Mouse (Mus musculus) lung, embryonic 16.5 days (tissue): ENCODE results near the gene Fam193b. TPM values are rescaled to one million over a fixed set of nuclear protein-coding genes. Genes with fewer than 3 reads are reported as not detected.
A peak's percentile ranks its signal among the peaks of the same experiment; 100 is the strongest.

Source experiments
- ATAC-seq: fragments of 200-750 bp; cut with Nextera tagmentation; 2 replicates; pipeline ENCODE4 v1.8.0; 2017; ENCODE audit warnings: low read depth, mild to moderate bottlenecking, moderate library complexity
- H3K27ac ChIP-seq: fragments of 300-500 bp; sonication (generic); 2 replicates; pipeline ENCODE4 v1.5.1; 2014; ENCODE audit warnings: mild to moderate bottlenecking, control low read depth, low read length
- H3K27me3 ChIP-seq: fragments of 300-500 bp; sonication (generic); 2 replicates; pipeline ENCODE4 v1.6.1; 2014; ENCODE audit warnings: low read depth, low read length, mixed read lengths; ENCODE audit not compliant: control insufficient read depth, insufficient read depth
- H3K36me3 ChIP-seq: fragments of 300-500 bp; sonication (generic); 2 replicates; pipeline ENCODE4 v1.6.1; 2014; ENCODE audit warnings: low read length; ENCODE audit not compliant: control insufficient read depth, insufficient read depth
- H3K4me1 ChIP-seq: fragments of 300-500 bp; sonication (generic); replicated peaks from 2 replicates; pipeline ENCODE4 v1.6.1; 2014; ENCODE audit warnings: low read length, mixed read lengths; ENCODE audit not compliant: control insufficient read depth, insufficient read depth
- H3K4me2 ChIP-seq: fragments of 300-500 bp; sonication (generic); 2 replicates; pipeline ENCODE4 v1.6.1; 2014; ENCODE audit warnings: low read depth, low read length, control low read depth
- H3K4me3 ChIP-seq: fragments of 300-500 bp; sonication (generic); 2 replicates; pipeline ENCODE4 v1.5.1; 2014; ENCODE audit warnings: mild to moderate bottlenecking, low read length, control low read depth
- H3K9ac ChIP-seq: fragments of 300-500 bp; sonication (generic); 2 replicates; pipeline ENCODE4 v1.6.1; 2014; ENCODE audit warnings: low read length, control low read depth
- H3K9me3 ChIP-seq: fragments of 300-500 bp; sonication (generic); 2 replicates; pipeline ENCODE4 v1.6.1; 2016; ENCODE audit warnings: low read length; ENCODE audit not compliant: control insufficient read depth
- WGBS: fragments of 180-500 bp; shearing (Covaris S2); extraction: QIAGEN DNeasy Blood & Tissue Kit; methylation state at CpG from one replicate; pipeline ENCODE4 v1.1.7; 2014; 5-methylcytosine and 5-hydroxymethylcytosine counted together
- polyA plus RNA-seq: library from polyadenylated mRNA; unstranded; fragments of >200 nt; fragmentation: Nextera tagmentation; extraction: Ambion mirVana; gene quantifications from 2 replicates; pipeline ENCODE4 v1.2.1, GENCODE M21; 2015

Gene Fam193b
- polyA plus RNA-seq = 34.0 and 36.4 TPM in 2 replicates

DNA sequence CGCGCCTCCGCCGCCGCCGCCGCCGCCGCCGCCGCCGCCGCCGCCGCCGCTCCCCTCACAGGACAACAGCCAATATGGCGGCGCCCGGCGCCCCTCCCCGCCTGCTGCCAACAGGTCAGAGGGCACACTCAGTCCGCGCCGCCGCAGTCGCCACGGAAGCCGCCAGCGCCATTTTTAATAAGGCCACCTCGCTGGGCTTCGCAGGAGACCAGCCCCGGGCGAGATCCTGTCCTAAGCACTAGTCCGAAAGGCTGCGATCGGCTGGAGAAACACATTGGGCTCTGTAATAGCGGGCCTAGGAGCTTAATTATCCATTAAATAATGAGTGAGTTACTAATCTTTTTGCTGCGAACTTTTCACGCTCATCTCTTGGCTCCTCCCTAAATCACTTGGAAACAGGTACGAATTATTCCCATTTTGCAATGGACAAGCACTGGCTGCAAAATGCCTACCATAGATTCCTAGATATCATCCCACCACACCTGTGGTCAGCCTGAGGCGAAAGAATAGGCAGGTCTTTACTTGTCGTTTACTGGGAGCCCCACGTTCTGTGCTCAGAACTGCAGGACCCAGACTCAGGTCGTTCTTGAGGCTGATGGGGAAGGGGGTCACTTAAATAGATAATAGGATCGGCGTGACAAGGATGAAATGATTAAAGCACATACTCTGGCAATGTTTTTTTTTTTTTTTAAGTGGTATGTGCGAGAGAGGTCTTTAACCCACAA, at the start of gene Fam193b:
TSS of gene Fam193b (minus strand) at position 94 of the 725 bp plus-strand sequence.
- ATAC-seq = peak; percentile 97
- WGBS = 1% methylated on average over 30 of the region's 47 CpGs
- H3K4me2 ChIP-seq = peak within 1 kb of the TSS; percentile 97
- no peaks in the 10 kb centered on the region for H3K27me3 ChIP-seq
- H3K4me1 ChIP-seq = peaks cover 15% of the 10 kb centered on the region
- no peaks in the 10 kb centered on the region for H3K36me3 ChIP-seq
- peak within 1 kb of the TSS; percentile 83 for H3K27ac ChIP-seq
- peak within 1 kb of the TSS; percentile 99 for H3K9ac ChIP-seq
- H3K4me3 ChIP-seq = peak within 1 kb of the TSS; percentile 99
- H3K9me3 ChIP-seq = no peaks in the 10 kb centered on the region; the same call in 1 of the 2 replicates

DNA sequence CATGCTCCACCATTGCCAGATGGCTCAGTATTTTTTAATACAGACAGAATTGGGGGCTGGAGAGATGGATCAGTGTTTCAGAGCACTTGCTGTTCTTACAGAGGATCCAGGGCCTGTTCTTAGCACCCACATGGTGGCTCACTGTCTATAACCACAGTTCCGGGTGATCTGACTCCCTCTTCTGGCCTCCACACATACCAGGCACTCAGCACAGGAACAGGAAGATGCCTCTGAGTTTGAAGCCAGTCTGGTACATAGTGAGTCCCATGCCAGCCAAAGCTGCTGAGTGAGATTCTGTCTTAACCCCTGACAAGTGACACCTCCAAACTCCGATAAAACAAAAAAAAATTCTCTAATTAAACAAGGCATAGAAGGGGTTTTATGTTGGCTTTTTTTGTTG, 49.4 kb upstream of the Fam193b start:
- no peak overlapping the region for H3K27ac ChIP-seq

DNA sequence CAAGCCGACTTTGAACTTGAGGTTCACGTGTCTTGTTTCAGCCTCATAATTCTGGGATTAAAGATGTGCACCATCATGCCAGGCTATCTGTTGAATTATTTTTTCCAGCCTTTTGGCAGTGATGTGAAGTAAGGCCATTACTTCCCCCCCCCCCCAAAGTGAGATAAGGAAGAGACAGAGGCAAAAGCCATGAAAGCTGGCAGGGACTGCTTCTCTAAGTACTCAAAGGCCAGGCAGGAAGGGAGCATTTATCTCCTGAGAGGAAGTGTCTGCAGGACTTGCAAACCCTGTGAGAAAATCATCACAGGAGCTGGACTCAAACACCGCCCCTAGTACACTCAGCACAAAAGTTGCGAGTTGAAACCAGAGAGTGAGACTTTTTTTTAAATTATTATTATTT, 48.4 kb upstream of the Fam193b start:
- no peak for ATAC-seq
- H3K27ac ChIP-seq = no peak overlapping the region
- H3K4me3 ChIP-seq = no peak overlapping the region
- H3K27me3 ChIP-seq = no peaks in the 10 kb centered on the region
- H3K9me3 ChIP-seq = no peaks in the 10 kb centered on the region
- WGBS = 83% methylated on average over 4 of the region's 4 CpGs
- H3K9ac ChIP-seq = no peak overlapping the region
- H3K36me3 ChIP-seq = no peaks in the 10 kb centered on the region
- no peak overlapping the region for H3K4me2 ChIP-seq
- H3K4me1 ChIP-seq = peaks cover 6% of the 10 kb centered on the region

More for the DNA sequence above, 49.4 kb upstream of the Fam193b start:
- 70% methylated on average over 2 of the region's 2 CpGs for WGBS
- no peak overlapping the region for H3K4me3 ChIP-seq
- H3K9ac ChIP-seq = no peak overlapping the region
- no peaks in the 10 kb centered on the region for H3K27me3 ChIP-seq
- H3K9me3 ChIP-seq = no peaks in the 10 kb centered on the region
- ATAC-seq = no peak
- no peak overlapping the region for H3K4me2 ChIP-seq
- H3K4me1 ChIP-seq = peaks cover 6% of the 10 kb centered on the region
- no peaks in the 10 kb centered on the region for H3K36me3 ChIP-seq

DNA sequence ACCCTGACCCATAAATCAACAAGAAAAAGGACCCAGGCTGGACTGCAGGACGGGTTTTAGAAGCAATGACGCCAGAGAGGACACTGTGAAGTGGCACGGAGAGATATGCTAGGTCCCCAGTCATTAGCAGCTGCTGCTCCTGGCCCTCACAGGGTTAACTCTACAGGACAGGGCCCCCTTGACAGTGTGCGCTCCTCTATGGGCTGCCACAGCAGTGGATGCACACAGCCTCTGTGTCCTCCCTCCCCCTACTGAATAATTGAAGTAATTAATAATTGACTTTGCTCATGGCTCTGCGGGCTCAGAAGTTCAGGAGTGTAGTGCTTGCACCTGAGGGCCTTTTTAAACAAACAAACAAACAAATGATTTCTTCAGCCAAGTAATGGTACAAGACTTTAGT, 42.6 kb upstream of the Fam193b start:
- Histone ChIP-seq H3K4me1 (no peaks in the 10 kb centered on the region), H3K36me3 (peaks cover 11% of the 10 kb centered on the region), H3K4me2 (no peak overlapping the region), H3K27ac (no peak overlapping the region), H3K4me3 (no peak overlapping the region), H3K9me3 (no peaks in the 10 kb centered on the region), H3K27me3 (no peaks in the 10 kb centered on the region), H3K9ac (no peak overlapping the region)
- ATAC-seq = no peak
- 35% methylated on average over 5 of the region's 5 CpGs for WGBS

DNA sequence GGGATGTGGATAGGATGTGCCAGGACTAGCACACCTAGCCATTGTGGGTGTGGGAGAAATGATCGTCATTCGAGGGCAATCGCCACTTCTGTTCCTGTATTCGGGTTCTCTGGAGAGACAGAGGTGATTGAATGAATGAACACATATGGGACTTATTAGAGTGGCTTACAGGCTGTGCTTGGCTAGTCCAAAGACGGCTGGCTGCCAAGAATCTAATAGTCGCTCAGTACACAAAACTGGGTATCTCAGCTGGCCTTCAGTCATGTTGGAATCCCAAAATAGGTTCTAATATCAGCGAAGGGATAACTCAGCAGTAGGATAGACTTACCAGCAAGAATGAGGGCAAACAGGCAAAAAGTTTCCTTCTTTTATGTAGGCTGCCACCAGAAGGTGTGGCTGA, 41.1 kb upstream of the Fam193b start:
- no peak for ATAC-seq
- WGBS = 83% methylated on average over 7 of the region's 7 CpGs
- no peak overlapping the region for H3K4me3 ChIP-seq

DNA sequence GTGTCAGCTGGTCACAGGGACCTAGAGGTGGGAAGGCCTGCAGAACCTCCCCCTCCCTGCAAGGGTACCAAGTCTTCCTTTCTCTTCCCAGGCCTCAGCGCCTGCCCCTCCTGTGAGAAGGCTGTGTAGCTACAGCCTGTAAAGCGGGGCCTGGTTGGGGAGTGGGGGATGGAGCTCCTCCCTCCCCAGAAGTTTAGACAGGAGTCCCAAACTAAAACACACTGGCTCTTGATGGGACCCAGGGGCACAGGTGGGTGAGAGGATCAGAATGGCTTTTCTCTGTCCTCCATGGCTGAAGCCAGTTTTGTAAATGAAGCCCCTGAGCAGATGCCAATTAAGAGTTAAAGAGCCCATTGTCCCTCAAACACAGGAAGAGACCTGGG, 36.7 kb upstream of the Fam193b start:
- Histone ChIP-seq H3K9ac (no peak overlapping the region), H3K4me2 (no peak overlapping the region), H3K4me3 (no peak overlapping the region), H3K4me1 (no peaks in the 10 kb centered on the region), H3K36me3 (peaks cover 12% of the 10 kb centered on the region), H3K27me3 (no peaks in the 10 kb centered on the region), H3K27ac (no peak overlapping the region), H3K9me3 (no peaks in the 10 kb centered on the region)
- ATAC-seq = no peak
- 78% methylated on average over 2 of the region's 2 CpGs for WGBS

More for the DNA sequence above, 41.1 kb upstream of the Fam193b start:
- Histone ChIP-seq H3K4me2 (no peak overlapping the region), H3K9me3 (no peaks in the 10 kb centered on the region), H3K36me3 (peaks cover 12% of the 10 kb centered on the region), H3K9ac (no peak overlapping the region), H3K4me1 (no peaks in the 10 kb centered on the region), H3K27ac (no peak overlapping the region), H3K27me3 (no peaks in the 10 kb centered on the region)

DNA sequence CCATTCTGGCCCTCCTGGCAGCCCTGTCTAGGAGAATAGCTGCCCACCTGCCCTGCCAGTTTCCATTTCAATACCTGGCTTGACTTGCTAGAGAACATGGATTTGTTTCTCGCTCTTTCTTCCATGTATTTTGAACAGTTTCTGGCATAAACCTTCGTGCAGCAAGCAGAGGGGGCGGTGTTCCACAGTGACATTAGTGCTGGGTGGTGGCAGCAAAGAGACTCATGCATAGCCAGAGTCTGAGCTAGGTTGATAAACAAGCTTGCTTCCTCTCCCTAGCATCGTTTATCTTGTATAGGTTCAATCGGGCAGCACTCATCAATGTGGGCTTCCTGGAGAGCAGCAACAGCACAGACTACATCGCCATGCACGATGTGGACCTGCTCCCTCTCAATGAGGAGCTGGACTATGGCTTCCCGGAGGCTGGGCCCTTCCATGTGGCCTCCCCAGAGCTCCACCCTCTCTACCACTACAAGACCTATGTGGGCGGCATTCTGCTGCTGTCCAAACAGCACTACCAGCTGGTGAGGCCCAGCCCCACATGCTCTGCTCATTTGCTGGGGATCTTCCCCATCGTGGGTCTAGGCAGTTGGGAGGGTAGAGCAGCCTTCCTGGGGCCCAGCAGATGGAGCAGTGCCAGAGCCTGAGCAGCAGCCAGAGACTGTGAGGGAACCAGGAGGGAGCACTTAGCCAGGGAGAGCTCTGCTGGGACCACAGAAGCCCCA, 36.1 kb upstream of the Fam193b start:
- no peak for ATAC-seq
- peaks cover 12% of the 10 kb centered on the region for H3K36me3 ChIP-seq
- WGBS = 74% methylated on average over 10 of the region's 10 CpGs

DNA sequence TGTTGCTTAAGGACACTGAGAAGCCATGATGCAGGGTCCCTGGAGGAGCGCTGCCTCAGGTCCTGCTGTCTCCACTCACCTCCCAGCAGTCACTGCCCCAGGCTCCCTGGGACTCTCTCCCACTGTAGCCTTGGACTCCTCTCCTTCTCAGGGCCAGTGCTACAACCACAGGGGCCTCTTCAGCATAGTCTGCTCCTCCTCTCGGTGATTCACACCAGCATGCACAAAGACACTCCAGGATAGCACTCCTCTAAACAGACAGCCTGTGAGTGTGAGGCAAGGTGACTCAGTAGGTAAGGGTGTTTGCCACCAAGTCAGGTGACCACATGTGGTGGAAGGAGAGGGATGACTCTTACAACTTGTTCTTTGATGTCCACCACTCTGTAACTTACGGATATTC, 33.7 kb upstream of the Fam193b start:
- peaks cover 8% of the 10 kb centered on the region for H3K36me3 ChIP-seq
- no peaks in the 10 kb centered on the region for H3K27me3 ChIP-seq
- ATAC-seq = no peak
- no peaks in the 10 kb centered on the region for H3K9me3 ChIP-seq
- H3K4me2 ChIP-seq = no peak overlapping the region
- peaks cover 7% of the 10 kb centered on the region for H3K4me1 ChIP-seq
- WGBS = 86% methylated on average over 3 of the region's 3 CpGs
- no peak overlapping the region for H3K4me3 ChIP-seq
- no peak overlapping the region for H3K27ac ChIP-seq
- no peak overlapping the region for H3K9ac ChIP-seq

More for the DNA sequence above, 36.1 kb upstream of the Fam193b start:
- Histone ChIP-seq H3K4me3 (no peak overlapping the region), H3K4me2 (no peak overlapping the region), H3K27ac (no peak overlapping the region), H3K9me3 (no peaks in the 10 kb centered on the region), H3K27me3 (no peaks in the 10 kb centered on the region), H3K9ac (no peak overlapping the region), H3K4me1 (no peaks in the 10 kb centered on the region)

DNA sequence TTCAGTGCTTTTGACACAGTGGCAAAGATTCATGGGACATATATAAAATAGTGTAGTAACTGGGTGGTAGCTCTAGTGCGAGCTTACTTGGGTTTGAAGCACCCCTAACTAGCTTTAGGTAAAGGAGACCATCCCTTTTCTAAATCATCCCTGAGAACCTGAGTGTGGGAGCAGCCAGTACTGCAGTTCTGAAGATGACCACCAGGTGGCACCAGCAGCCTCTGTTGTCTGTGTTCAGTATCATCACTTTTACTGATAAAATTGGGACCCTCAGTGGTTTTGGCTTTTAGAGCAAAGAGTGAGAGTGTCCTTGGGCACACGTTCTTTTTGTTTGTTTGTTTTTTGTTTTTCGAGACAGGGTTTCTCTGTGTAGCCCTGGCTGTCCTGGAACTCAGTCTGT, 30.7 kb upstream of the Fam193b start:
- no peak overlapping the region for H3K27ac ChIP-seq
- no peak overlapping the region for H3K4me3 ChIP-seq
- H3K9me3 ChIP-seq = no peaks in the 10 kb centered on the region
- no peaks in the 10 kb centered on the region for H3K27me3 ChIP-seq
- no peak overlapping the region for H3K4me2 ChIP-seq
- H3K4me1 ChIP-seq = peaks cover 10% of the 10 kb centered on the region
- peaks cover 8% of the 10 kb centered on the region for H3K36me3 ChIP-seq
- ATAC-seq = no peak
- 4% methylated on average over 3 of the region's 3 CpGs for WGBS
- H3K9ac ChIP-seq = no peak overlapping the region
